Mouse (Mus musculus) neural tube, embryonic 14.5 days (tissue): ENCODE measurements at regions not wholly inside any gene's neighbourhood (a gene's known extent, or its start where the extent isn't known, plus 50 kb on each side); places are given as distances from the start of the nearest gene placed in this dataset.
"Not testable (repeated sequence)": the region's sequence is repeated elsewhere in the genome, so short reads cannot be mapped to it uniquely, and the experiment has no call there.

Experiments used
- ATAC-seq: fragments of 200-750 bp; cut with Nextera tagmentation; 2 replicates; pipeline ENCODE4 v1.8.0; 2017; ENCODE audit warnings: low read depth, mild to moderate bottlenecking, moderate TSS enrichment, moderate library complexity
- H3K27ac ChIP-seq: fragments of 300-500 bp; sonication (generic); 2 replicates; pipeline ENCODE4 v1.5.1; 2014; ENCODE audit warnings: low read depth, mild to moderate bottlenecking, control low read depth, low read length, moderate library complexity, mixed read lengths
- H3K27me3 ChIP-seq: fragments of 300-500 bp; sonication (generic); 2 replicates; pipeline ENCODE4 v1.6.1; 2014; ENCODE audit warnings: low read length; ENCODE audit not compliant: control insufficient read depth, insufficient read depth
- H3K36me3 ChIP-seq: fragments of 300-500 bp; sonication (generic); 2 replicates; pipeline ENCODE4 v1.6.1; 2014; ENCODE audit warnings: low read length, mixed read lengths; ENCODE audit not compliant: control insufficient read depth, insufficient read depth
- H3K4me1 ChIP-seq: fragments of 300-500 bp; sonication (generic); 2 replicates; pipeline ENCODE4 v1.6.1; 2014; ENCODE audit warnings: low read length; ENCODE audit not compliant: control insufficient read depth, insufficient read depth
- H3K4me2 ChIP-seq: fragments of 300-500 bp; sonication (generic); 2 replicates; pipeline ENCODE4 v1.6.1; 2014; ENCODE audit warnings: mild to moderate bottlenecking, low read depth, low read length, control low read depth
- H3K4me3 ChIP-seq: fragments of 300-500 bp; sonication (generic); 2 replicates; pipeline ENCODE4 v1.5.1; 2014; ENCODE audit warnings: low read depth, low read length, control low read depth, mixed read lengths
- H3K9ac ChIP-seq: fragments of 300-500 bp; sonication (generic); replicated peaks from 2 replicates; pipeline ENCODE4 v1.6.1; 2014; ENCODE audit warnings: low read depth, mild to moderate bottlenecking, control low read depth, low read length, mixed read lengths
- H3K9me3 ChIP-seq: fragments of 300-500 bp; sonication (generic); 2 replicates; pipeline ENCODE4 v1.6.1; 2016; ENCODE audit warnings: low read length; ENCODE audit not compliant: control insufficient read depth
- WGBS: fragments of 180-500 bp; shearing (Covaris S2); extraction: QIAGEN DNeasy Blood & Tissue Kit; methylation state at CpG from one replicate; pipeline ENCODE4 v1.1.7; 2014; 5-methylcytosine and 5-hydroxymethylcytosine counted together

- H3K36me3 ChIP-seq = no peaks in the 10 kb centered on the region
- WGBS = 93% methylated on average over 3 of the region's 3 CpGs
Observed at GRCm38 (mm10) chr1:164518866-164519265, 60.7 kb upstream of the Atp1b1 start.

DNA sequence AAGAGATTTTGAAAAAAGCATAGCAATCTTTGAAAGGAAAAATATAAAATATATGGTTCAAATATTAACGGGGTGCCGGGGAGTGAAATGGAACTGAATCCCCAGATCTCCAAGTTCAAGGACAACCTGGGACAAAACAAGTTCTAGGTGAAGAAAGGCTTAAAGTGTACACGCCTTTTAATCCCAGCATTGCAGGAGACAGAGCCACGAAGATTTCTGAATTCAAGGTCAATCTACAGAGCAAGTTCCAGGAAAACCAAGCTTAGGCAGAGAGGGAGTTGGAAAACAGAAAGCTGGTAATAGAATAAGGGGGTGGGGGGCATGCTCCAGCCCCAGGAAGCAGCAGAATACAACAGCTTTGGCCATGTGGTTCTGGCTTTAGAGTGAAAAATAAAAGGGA lies 60.2 kb upstream of the Atp1b1 start:
- H3K4me1 ChIP-seq = no peaks in the 10 kb centered on the region
- no peak overlapping the region for H3K27ac ChIP-seq
- H3K9ac ChIP-seq = no peak overlapping the region
- 87% methylated on average over 4 of the region's 4 CpGs for WGBS
- H3K9me3 ChIP-seq = no peaks in the 10 kb centered on the region
- H3K36me3 ChIP-seq = no peaks in the 10 kb centered on the region
- H3K4me3 ChIP-seq = no peak overlapping the region
- no peaks in the 10 kb centered on the region for H3K27me3 ChIP-seq
- no peak overlapping the region for H3K4me2 ChIP-seq
- ATAC-seq = no peak

More at GRCm38 (mm10) chr1:164518866-164519265, 60.7 kb upstream of the Atp1b1 start:
- H3K4me2 ChIP-seq = no peak overlapping the region
- H3K27me3 ChIP-seq = no peaks in the 10 kb centered on the region
- no peak overlapping the region for H3K9ac ChIP-seq
- ATAC-seq = no peak
- no peak overlapping the region for H3K4me3 ChIP-seq
- H3K4me1 ChIP-seq = no peaks in the 10 kb centered on the region
- H3K27ac ChIP-seq = no peak overlapping the region
- H3K9me3 ChIP-seq = no peaks in the 10 kb centered on the region

GRCm38 (mm10) chr1:164517362-164517761 lies 59.2 kb upstream of the Atp1b1 start:
- not testable (repeated sequence) for H3K4me2 ChIP-seq, H3K4me1 ChIP-seq, H3K9me3 ChIP-seq, ATAC-seq, H3K4me3 ChIP-seq, H3K27ac ChIP-seq, H3K27me3 ChIP-seq, H3K36me3 ChIP-seq, H3K9ac ChIP-seq
- WGBS = 93% methylated on average over 2 of the region's 2 CpGs

DNA sequence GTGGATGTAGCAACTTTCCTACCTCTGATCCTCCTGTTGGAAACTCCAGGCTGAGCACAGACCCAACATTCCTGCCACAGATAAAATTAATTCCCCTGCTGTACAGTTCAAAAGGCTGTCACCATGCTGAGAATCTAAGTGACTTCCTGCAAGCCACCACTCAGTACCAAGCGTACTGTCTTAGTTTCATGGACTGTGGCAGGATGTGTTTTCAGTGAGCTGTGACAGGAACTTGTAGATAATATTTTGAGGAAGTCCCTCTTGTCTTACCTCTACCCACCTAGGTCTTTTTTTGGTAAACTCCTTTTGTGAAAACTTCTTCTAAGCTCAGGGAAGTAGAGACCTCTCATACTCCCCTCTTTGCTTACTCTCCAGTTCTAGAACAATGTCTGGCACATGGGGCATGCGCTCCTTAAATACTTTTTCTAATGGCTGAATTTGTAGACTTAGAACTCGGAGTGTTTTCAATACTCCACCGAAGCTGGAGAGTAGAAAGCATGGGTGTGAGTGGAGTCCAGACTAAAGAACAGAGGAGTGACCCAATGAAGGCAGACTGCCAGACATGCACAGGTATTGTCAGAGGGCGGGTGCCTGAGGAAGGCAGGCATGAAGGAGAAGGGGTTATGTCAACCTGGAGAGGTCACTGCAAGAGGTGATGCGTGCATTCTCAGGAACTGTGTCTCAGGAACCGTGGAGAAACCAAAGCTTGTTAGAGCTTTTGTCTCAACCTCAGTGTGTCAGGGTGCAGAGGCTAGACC lies 53.7 kb upstream of the Atp1b1 start:
- H3K4me2 ChIP-seq = no peak overlapping the region
- ATAC-seq = no peak
- no peaks in the 10 kb centered on the region for H3K4me1 ChIP-seq
- no peaks in the 10 kb centered on the region for H3K36me3 ChIP-seq
- H3K9me3 ChIP-seq = no peaks in the 10 kb centered on the region
- H3K9ac ChIP-seq = no peak overlapping the region
- no peak overlapping the region for H3K4me3 ChIP-seq
- H3K27ac ChIP-seq = no peak overlapping the region
- no peaks in the 10 kb centered on the region for H3K27me3 ChIP-seq
- WGBS = 89% methylated on average over 7 of the region's 7 CpGs

- H3K4me3 ChIP-seq = no peak overlapping the region
- H3K4me1 ChIP-seq = no peaks in the 10 kb centered on the region
- no peaks in the 10 kb centered on the region for H3K9me3 ChIP-seq
- H3K4me2 ChIP-seq = no peak overlapping the region
- no peak for ATAC-seq
- no peaks in the 10 kb centered on the region for H3K36me3 ChIP-seq
- H3K9ac ChIP-seq = no peak overlapping the region
- H3K27ac ChIP-seq = no peak overlapping the region
- no peaks in the 10 kb centered on the region for H3K27me3 ChIP-seq
- WGBS = 78% methylated on average over 1 of the region's 1 CpGs
Observed at GRCm38 (mm10) chr1:164509226-164509625, 51.1 kb upstream of the Atp1b1 start.

DNA sequence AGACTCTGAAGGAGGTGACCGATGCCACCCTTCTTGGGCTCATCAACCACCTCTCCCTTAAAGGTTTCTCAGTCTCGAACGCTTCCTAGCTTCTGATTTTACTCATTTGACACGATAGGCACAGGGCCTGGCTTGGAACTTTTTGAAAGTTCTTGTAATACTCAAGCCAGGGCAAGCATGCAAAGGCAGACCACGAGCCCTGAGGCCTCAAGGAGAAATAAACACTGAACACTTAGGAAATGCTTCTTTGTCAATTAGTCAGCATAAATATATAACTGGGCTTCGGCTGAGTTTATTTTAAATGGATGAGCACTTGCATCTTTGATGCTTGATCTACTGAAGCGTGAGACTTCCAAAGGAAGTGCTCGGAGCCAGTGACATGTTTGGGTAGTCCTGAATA lies 50.4 kb upstream of the Atp1b1 start:
- Histone ChIP-seq H3K36me3 (no peaks in the 10 kb centered on the region), H3K9me3 (no peaks in the 10 kb centered on the region), H3K4me2 (no peak overlapping the region), H3K4me3 (no peak overlapping the region), H3K27ac (no peak overlapping the region), H3K9ac (no peak overlapping the region), H3K27me3 (no peaks in the 10 kb centered on the region), H3K4me1 (no peaks in the 10 kb centered on the region)
- WGBS = 89% methylated on average over 8 of the region's 8 CpGs
- ATAC-seq = no peak

DNA sequence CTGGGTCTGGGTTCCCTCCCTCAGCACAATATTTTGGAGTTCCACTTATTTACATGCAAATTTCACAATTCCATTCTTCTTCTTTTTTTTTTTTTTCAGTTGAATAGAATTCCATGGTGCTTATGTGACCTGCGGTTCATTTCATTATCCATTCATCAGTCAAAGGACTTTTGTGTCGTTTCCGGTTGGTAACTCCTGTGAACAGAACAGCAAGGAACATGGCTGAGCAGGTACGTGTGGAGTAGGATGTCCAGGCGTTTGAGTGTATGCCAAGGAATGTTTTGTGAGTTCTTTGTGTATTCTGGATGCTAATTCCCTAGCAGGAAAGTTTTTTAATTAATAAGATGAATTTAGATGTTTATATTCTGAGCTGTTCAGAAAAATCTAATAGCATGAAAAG lies 50.0 kb upstream of the Atp1b1 start:
- Histone ChIP-seq H3K4me1 (no peaks in the 10 kb centered on the region), H3K4me3 (no peak overlapping the region), H3K9ac (no peak overlapping the region), H3K27me3 (no peaks in the 10 kb centered on the region), H3K36me3 (no peaks in the 10 kb centered on the region), H3K9me3 (no peaks in the 10 kb centered on the region), H3K4me2 (no peak overlapping the region), H3K27ac (no peak overlapping the region)
- no peak for ATAC-seq
- 17% methylated on average over 5 of the region's 5 CpGs for WGBS
